Mouse (Mus musculus): ENCODE measurements around the gene Tmem108.

Gene Tmem108

DNA sequence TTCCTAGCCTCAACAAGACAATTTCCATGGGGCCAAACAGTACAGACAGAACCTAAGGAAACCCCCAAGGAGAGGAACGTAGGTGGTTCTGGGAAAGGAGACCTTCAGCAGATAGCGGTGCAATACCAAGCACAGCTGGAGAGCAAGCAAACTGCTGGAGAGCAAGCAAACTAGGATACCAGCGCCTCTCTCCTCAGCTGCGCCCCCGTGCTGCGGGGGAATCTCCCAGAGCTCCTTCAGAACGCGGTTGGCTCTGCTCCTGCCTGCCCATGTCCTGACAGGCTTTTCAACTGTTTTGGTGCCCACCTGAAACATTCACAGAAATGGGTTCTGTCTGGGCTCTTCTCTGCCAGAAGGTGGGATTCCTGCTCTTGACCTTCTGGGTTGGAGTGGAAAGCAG, 221.1 kb downstream of the Tmem108 start:
- DNase-seq = no peak

DNA sequence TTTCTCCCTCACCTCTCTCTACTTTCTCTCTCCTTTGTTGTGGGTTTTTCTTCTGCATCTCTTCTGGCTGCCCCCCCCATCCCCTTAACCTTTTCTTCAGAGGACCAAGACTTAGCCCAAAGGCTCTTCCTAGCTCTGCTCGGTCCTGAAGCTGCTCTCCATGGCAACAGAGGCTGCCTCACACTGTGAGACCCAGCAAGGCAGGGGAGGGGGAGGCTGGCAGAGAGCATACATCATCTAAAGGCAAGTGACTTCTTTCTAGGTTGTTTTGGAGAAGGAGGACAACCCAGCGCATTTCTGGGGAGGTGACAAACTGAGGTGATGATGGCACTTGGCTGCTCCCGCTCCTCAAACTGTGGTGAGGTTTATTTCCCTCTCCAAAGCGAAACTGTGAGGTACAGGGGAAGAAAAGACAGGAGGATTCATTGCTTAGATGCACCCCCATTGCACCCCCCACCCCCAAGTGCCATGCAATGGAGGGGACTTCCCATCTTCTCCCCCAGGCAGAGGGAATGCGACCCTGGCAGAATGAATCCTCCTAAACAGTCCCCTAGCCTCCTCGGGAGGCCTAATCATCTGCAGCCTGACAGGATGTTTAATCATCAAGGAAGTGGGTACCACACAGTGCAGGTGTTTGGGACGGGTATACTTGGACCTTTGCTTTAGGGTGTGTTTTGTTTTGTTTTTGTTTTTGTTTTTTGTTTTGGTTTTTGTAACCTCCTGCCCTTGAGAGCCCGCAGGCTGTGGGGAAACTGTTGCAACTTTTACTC, 223.4 kb downstream of the Tmem108 start:
- DNase-seq = no peak

DNA sequence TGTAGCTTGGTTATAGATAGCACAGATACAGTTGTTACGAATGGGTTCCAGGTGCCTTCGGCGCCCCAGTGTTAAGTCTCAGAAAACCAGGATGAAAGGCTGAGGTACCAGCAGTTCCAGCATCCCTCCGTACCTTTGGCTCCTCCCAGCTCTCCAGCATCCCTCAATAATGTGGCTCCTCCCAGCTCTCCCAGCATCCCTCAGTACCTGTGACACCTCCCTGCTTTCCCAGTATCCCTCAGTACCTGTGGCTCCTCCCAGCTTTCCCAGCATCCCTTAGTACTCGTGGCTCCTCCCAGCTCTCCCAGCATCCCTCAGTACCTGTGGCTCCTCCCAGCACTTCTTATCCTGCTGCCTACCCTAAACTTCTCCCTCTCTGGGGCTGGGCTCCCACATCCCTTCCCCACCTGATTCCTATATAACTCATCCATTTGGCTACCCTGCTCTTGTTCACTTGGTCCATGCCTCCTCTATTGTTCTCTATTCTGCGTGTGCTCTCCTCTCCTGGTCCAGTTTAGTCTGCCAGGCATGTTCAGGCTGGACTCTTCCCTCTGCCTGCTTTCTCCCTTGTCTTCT, 225.5 kb downstream of the Tmem108 start:
- no peak for DNase-seq

DNA sequence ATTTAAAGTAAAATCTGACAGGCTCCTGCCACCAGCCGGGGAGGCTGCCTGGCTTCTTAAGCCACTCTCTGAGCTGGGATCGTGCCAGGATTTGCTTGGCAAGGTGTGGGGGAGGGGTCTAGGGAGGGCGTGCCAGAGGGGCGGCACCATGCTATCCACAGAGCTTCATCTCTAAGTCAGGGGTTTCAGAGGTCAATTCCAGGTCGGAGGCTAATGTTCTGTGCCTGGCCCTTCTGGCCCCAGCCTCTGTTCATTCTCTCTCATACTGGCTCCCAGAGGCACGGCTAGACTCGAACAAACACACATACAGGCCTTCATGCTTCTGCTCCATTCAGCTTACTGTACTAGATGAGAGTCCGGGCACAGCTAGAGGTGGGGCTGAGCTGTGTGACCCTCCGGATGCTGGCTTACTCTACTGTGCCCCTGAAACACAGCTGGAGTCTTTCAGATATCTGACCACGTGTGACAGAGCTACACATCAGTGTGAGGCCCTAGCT, 236.5 kb downstream of the Tmem108 start:
- no peak for DNase-seq

DNA sequence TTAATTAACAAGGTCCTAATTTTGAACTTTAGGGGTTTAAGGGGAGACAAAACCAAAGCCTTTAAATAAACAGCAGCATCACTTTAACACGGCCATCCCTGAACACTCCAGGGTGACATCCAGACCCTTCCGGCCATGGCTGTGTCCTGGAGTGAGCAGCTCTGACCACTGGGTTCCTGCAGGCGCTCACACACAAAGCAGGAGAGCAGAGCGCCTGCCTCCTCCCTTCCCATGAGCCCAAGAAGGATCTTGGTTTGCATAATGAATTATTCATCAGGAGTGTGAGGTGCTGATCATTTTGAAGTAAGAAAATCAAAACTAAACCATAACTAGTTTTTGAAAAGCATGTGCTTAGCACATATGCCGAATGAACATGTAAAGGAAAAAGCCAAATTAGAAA, 237.0 kb downstream of the Tmem108 start:
- DNase-seq = no peak

DNA sequence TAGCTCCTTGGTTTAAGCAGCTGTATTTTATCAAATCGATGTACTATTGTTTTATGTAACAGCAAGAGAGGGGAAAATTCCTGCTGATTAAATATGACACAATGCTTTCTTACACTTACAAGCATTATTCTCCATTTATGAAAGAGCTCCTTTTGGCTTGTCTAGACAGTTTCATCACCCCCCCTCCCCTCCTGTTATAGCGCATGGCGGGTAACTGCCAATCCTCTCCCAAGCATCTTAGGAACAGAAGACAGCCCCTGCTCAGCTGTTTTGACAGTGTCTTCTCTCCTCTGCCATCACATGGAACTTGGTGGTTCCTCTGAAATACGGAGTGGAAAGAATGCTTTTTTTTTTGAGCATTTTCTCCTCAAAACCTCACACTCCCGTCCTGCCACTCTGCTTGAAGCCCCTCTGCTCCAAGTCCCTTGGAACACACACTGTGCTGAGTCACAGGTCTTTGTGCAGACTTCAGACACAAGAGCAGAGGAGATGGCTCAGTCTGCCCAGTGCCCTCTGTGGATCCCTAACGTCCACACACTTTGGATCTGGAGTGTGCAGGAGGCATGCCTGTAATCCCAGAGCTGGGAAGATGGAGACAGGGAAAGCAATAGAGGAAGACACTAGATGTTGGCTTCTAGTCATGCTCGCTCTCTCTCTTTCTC, 237.8 kb downstream of the Tmem108 start:
- DNase-seq = no peak

DNA sequence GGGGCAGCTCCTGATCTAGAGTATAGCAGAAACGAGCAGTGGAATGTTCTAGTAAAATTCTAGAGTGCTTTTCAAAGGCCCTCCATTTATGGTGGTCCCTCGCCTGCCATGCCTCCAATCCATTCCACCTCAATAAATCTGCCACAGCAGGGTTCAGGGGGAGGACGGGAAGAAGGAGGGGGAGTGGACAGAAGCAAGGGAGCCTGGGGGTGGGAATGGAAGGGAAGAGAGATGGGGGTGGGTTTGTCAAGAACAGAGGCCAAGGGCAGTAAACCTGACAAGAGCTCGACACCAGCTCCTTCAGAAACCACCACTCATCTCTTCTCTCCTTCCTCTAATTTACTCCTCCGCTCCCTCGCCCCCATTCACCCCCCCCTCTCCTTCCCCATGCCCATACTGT, 238.6 kb downstream of the Tmem108 start:
- no peak for DNase-seq

DNA sequence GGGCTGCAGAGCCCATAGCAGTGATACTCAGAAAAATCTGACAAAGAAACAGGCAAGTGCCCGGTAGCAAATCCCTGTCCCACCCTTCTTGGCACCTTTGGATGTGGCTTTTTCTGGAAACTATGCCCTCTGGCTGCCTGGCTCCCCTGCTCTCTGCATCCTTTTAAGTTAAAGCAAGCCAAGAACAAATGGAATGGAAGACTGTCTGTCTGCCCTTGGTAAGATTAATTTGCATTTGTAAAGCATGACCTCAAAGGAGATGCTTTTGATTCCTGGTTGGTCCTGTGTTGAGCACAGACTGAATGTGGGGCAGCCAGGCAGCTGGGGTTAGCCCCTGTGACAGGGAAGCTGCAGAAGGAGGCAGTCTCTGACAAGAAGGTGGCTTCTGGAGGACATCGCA, 247.8 kb downstream of the Tmem108 start:
- no peak for DNase-seq

DNA sequence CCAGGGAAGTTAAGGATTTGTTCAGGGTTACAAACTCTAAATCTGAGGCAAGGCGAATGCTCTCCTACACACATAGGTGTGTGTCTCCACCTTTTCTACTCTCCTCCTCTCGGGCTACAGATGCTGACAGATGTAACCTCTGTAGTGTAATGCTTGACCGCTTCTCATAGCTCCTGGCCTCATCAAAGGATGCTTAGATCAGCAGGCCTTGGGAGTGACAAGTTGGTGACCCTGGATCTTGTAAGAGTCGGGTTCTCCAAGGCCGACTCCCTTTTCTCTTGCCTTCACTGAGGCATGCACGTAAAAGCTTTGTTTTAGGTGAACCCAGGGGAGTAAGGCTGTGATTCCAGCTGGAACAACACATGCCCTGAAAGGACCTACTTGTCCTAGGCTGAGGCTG, 249.4 kb downstream of the Tmem108 start:
- DNase-seq = no peak

DNA sequence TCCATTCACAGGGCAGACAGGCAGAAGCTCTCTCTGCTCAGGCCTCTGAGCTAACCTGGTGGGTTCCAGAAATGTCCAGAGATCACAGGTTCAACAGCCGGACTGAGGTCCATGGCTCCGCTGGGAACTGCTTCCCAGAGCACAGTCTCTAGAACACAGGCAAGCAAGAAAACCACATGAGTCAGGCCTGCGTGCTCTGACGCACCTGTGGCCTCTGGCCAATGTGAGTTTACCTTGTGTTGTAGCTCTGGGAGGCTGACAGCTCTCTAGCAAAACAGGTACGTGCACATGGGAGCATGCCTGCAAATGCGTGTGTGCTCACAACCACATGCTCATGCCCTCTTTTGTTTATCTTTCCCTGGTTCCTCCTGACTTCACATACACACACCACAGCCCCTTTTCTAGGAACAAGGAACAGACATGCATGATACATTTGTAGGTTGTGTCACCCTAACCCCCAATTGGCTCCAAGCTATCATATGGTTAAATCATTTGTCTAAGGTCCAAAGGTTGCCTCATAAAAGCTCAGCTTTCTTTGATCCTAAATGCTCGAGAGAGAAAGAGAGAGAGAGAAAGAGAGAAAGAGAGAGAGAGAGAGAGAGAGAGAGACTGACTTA, 254.6 kb downstream of the Tmem108 start:
- DNase-seq = no peak

DNA sequence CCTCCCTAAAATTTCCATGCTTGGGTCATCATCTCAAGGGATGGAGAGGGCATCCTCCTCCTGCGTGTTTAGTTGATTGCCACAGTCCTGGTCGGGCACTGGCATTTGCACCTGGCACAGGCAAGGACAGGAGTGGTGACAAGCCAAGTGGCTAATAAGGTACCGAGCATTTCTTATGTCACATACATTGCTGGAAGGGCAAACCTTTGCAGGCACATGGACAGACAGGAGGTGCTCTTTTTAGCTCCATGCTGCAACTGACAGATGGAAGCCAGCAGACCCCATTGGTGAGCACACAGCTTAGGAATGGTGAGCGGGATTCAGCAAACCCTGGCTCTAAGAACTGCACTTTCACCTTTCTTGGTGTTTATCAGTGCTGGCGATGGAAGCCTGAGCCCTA, 256.6 kb downstream of the Tmem108 start:
- no peak for DNase-seq

DNA sequence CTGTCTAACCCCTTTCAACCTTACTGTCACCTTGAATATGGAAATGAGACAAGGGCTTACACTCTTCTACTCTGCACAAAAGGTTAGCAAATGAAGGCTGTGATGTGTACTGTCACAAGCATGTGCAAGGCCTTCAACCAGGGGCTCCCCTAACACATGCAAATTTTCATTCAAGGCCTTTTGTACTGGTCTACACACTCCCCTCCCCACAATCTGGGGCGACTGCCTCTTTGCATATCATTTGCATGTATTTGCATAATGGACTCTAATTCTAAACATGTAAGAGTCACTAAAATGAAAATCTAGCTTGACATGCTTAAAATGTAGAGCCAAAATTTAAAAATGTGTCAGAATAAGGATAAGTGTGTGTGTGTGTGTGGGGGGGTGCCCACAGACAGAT, 257.0 kb downstream of the Tmem108 start:
- no peak for DNase-seq

DNA sequence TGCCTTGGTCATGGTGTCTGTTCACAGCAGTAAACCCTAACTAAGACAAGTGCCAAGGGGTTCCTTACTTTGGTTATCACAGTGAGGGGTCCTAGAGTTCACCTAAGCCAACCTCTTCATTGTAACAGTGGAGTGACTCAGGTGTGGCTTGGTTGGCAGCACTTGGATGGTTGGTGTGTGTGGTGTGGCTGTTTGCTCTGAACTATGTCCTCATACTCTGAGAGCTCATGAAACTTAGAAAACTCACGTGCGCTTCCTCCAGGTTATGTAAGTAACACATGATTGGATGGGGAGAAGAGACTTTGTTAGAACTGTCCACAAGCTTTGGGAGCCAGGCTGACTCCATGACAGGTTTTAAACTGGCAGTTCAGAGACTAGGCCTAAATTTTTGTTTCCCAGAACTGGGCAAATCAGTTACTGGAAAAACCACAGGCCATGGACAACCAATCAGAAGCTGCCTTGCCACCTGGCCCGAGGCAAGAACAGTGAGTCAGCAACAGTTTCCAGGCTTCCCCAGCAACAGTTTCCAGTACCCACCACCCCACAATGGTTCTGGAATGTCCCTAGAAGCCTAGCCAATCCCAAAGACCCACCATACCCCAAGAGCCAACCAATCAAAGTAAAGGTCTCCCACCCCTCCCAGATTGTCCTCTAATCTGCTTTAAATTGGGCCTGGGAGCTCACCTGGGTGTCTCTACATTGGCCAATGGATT, 257.9 kb downstream of the Tmem108 start:
- no peak for DNase-seq

DNA sequence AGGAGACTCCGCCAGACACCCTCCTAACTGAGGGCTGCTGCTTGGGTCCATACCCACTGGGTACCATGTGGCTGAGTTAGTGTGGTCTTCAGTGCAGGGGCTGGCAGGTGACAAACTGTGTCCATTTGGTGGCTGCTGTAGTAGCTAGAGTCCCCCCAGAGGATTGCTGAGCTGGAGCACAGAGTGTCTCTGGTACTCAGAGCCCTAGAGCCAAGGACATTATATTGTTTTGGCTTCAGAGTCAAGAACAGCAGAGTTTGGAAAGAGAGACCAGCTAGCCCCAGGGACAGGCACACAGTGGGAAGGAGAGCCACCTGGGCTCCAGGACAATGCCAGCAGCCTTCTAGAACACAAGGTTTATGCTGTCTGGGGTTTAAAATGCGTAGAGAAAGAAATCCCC, 259.0 kb downstream of the Tmem108 start:
- DNase-seq = no peak

DNA sequence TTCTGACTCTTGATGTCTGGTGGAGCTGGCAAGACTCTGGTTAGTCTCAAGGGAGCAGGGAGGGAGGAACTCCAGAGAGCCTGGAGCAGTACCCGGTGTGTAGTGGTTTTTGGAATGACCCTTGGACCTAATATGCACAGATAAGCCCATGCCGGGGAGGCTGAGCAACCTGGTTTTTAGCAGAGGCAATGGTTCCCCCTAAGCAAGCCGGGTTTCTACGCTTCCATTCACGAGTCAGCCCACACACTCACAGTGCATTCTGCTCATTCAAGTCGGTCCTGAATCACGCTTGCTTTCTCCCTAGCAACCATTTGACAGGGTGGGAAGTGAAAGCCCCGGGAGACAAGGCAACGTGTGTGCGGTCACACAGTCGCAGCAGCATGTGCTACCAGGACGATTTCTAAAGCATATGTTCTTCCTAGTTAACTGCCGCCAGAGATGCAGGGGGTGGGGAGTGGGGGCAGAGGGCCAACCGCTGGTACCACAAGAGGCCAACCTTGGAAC, 259.7 kb downstream of the Tmem108 start:
- no peak for DNase-seq

DNA sequence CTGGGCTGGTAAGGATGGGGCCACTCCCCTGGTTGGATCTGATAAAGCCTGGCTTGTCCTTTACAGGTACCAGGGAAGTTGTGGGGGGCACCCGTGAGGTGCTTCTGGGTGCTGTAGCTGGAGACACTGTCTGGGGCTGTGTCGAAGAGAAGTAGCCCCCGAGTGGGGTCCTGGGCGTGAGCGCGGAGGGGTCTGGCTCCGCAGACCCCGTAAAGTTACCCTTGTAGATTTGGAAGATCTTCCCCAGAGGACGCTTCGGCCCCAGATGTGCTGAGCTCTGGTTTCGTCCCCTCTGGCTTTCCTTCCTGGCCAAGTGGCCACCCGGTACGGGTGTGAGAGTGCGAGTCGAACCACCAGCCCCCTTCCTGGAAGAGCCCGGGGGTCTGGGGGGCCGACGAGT, 262.3 kb downstream of the Tmem108 start:
- DNase-seq = no peak

DNA sequence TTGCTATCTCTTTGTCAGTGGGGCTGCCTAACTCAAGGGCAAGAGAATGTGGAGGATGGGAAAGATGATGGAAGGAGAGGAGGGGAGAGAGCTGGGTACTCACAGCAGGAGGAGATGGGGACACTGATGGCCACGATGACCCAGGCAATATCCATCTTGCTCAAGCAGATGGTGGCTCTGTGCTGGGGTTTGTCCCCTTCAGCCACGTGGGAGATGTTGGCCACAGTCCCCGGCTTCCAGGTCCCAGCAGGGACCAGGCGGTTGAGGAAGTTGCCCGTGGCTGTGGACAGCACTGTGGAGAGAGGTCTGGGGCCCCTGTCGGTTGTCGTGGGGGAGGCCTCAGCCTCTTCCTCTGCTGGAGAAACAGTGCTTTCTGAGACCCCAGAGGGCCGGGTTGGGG, 262.9 kb downstream of the Tmem108 start:
- no peak for DNase-seq

DNA sequence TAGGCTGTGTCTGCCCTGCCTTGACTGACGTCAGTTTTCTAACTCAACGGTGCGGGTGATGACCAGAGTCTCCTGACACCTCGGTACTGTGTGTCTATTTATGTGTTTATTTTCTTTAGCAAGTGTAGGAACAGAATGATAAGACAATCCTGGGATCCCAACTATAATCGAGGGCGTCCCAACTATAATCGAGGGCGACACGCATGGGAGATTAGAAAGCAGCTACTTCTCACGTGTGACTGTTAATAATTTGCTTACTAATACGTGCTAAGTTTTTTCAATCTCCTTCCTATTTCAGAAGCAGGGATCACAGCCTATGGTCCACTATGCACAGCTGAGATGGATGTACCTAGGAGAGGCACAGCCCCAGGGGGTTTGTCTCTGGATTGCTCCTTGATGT, 266.2 kb downstream of the Tmem108 start:
- no peak for DNase-seq

DNA sequence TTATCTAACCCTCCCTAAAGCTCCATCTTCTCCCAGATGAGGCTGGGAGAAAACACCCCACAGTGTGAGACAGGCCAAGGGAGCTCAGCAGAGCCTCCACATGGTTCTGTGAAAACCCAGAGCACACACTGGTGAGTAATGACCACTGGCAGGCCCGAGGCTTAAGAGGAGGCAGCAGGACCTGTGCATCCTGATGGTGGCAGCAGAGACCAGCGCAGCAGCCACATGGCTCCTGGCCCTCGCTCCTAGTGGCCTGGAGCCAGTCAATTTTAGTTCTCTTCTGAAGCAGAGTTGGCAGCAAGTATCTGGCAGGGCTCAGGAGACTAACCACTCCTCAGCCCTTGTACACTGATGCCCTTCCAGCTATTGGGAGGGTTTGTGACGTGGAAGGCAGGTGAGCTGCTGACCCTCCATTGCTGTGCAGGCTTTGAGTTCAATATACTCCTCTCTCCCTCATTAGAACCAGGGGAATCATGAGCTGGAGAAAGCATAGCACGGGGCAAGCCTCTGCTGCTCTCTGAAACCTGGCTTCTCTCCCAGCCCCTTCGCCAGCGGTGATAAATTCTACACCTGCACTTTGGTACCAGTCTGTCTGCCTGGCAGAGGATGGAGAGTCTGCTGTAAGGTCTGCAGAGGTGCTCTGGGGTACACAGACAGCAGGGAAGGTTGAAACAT, 267.2 kb downstream of the Tmem108 start:
- peak; percentile 59 for DNase-seq

DNA sequence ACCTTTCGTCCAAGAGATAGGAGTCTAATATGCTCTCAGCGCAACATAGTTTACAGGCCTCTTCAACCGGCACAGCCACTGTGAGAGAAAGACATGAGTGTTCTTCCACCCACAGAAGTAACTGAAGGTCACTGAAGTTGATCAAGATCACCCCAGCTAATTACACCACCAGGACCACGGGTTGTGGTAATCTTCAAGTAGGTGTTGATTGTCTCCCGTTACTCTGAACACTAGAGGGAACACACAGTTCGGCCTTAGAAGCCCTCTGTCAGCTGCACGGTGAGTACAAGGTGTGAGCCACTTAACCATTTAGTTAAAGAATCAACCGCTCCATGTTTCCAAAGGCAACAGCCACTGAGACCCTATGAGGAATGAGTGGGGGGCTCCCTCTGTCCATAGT, 269.7 kb downstream of the Tmem108 start:
- DNase-seq = no peak

DNA sequence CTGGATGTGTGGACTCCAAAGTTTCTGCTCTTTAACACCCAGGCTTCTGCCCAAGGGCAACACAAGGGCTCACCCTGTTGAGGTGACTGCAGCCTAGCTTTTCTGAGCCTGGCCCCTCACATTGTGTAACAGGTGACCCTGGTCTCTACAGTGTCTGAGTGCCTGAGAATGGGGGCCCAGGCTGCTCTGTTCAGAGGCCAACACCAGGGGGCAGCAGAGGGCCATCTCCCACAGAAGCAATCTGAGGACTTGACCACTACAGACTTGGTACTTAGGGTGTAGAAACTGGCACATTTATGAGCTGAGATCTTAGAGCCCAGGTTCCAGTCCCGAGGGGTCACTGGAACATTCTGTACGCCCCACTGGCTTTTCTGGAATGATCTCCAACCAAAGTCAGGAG, 271.2 kb downstream of the Tmem108 start:
- DNase-seq = peak; percentile 76

DNA sequence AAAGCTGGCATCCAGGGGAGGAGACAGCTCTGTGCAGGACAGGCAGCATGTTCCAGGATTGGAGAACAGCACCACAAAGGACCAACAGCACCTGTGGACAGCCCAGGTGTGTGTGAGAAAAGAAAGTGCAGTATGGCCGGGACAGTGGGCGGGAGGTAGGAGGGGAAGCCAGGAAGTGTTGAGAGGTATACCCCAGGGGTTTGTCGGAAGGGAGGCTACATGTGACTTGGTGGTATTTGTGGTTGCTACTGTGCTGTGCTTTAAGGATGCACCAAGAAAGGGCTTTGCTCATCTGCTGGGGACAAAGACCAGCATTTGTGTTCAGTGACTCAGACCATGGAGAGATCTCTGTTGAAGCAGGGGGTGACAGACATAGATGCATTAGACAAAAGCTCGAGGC, 271.8 kb downstream of the Tmem108 start:
- no peak for DNase-seq
